Comparison of ENCODE assay signal across 17 mouse cellular contexts in the genomic region with DNA sequence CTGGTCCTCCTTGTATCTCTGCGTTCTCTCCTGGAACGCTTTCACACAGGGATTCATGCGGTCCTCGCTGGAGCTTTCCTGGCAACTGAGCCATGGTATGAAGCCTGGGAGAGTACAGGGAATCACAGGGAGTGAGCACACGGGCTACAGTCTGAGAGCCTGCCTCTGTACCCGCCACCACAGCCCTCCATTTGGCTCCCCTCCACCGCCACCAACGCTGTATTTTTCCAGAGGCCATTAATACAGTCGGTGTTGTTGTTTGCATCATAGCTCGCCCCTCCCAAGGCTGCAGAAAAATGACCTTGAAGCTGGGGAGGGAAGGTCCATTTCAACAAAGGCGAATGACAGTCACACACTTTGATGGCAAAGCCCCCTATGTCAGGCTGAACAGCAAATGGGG. TPM values are rescaled to one million over a fixed set of nuclear protein-coding genes. Genes with fewer than 3 reads are reported as not detected.
DNase-seq lines count a peak whose midpoint lies in the region; ATAC-seq and TF ChIP-seq lines count a peak whose summit lies in the region.
"Had no signal": no experiment of that assay in that cellular context is flagged by ENCODE, and none has a peak within 500 bp of the region (broad histone marks: within the 10 kb centered on the region; RNA-seq: fewer than 3 reads in every experiment).

No protein-coding gene starts in this region.

- H3K9me3 ChIP-seq in midbrain, embryonic 13.5 days = no peaks in the 10 kb centered on the region
- H3K9me3 ChIP-seq in midbrain, postnatal 0 days (ENCODE audit: low read length) = no peaks in the 10 kb centered on the region
- H3K9me3 ChIP-seq in hindbrain, embryonic 15.5 days = no peaks in the 10 kb centered on the region
- H3K9me3 ChIP-seq: kidney, embryonic 15.5 days; limb, embryonic 13.5 days; stomach, embryonic 15.5 days had no signal

- peak; percentile 27 for DNase-seq in adrenal gland, adult 8-10 months
- no peak for DNase-seq in adrenal gland, adult 18-20 months (ENCODE audit: low spot score in 2 of 2)
- no peak for DNase-seq in midbrain, postnatal 0 days (ENCODE audit: low spot score)
- DNase-seq in liver = no peak
- no peak for DNase-seq in heart, postnatal 36 days
- no peak for DNase-seq in B cell, adult 2 months
- DNase-seq: right cerebral cortex, adult 18-20 months had no signal

- H3K36me3 ChIP-seq in midbrain, embryonic 13.5 days = no peaks in the 10 kb centered on the region
- H3K36me3 ChIP-seq in midbrain, postnatal 0 days (ENCODE audit: insufficient read depth, low read length) = no peaks in the 10 kb centered on the region
- no peaks in the 10 kb centered on the region for H3K36me3 ChIP-seq in hindbrain, embryonic 15.5 days
- H3K36me3 ChIP-seq: kidney, embryonic 15.5 days; limb, embryonic 13.5 days; stomach, embryonic 15.5 days had no signal

- 78% methylated on average over 11 of the region's 11 CpGs for WGBS in midbrain, embryonic 13.5 days
- WGBS in midbrain, postnatal 0 days = 70% methylated on average over 11 of the region's 11 CpGs
- 61% methylated on average over 11 of the region's 11 CpGs for WGBS in hindbrain, embryonic 15.5 days

- no peak overlapping the region for H3K4me2 ChIP-seq in midbrain, embryonic 13.5 days (replicated peaks)
- H3K4me2 ChIP-seq in midbrain, postnatal 0 days (ENCODE audit: low read depth, low read length, poor library complexity, severe bottlenecking) = no peak overlapping the region
- H3K4me2 ChIP-seq in hindbrain, embryonic 15.5 days = no peak overlapping the region
- H3K4me2 ChIP-seq: kidney, embryonic 15.5 days; limb, embryonic 13.5 days; stomach, embryonic 15.5 days had no signal

- H3K27me3 ChIP-seq in midbrain, embryonic 13.5 days = no peaks in the 10 kb centered on the region
- H3K27me3 ChIP-seq in midbrain, postnatal 0 days (ENCODE audit: insufficient read depth, low read length) = no peaks in the 10 kb centered on the region
- no peaks in the 10 kb centered on the region for H3K27me3 ChIP-seq in hindbrain, embryonic 15.5 days
- H3K27me3 ChIP-seq: kidney, embryonic 15.5 days; limb, embryonic 13.5 days; stomach, embryonic 15.5 days had no signal

- peaks cover 3% of the 10 kb centered on the region for H3K4me1 ChIP-seq in midbrain, embryonic 13.5 days (replicated peaks)
- no peaks in the 10 kb centered on the region for H3K4me1 ChIP-seq in midbrain, postnatal 0 days (ENCODE audit: insufficient read depth, low read length)
- peaks cover 6% of the 10 kb centered on the region for H3K4me1 ChIP-seq in hindbrain, embryonic 15.5 days (replicated peaks)

- peak overlapping the region; percentile 41 for H3K27ac ChIP-seq in midbrain, embryonic 13.5 days
- no peak overlapping the region for H3K27ac ChIP-seq in midbrain, postnatal 0 days (ENCODE audit: low read depth, low read length)
- peak overlapping the region; percentile 22; the same call in 1 of the 2 replicates for H3K27ac ChIP-seq in hindbrain, embryonic 15.5 days (replicated peaks)
- H3K27ac ChIP-seq: kidney, embryonic 15.5 days; limb, embryonic 13.5 days; stomach, embryonic 15.5 days had no signal

- intact Hi-C loops in heart, postnatal 36 days (cut with DNase I) = no loop called here

- TF ChIP-seq CTCF in midbrain, postnatal 0 days (IDR thresholded peaks at IDR 0.05) = no peak

- no peak overlapping the region for H3K9ac ChIP-seq in midbrain, embryonic 13.5 days (replicated peaks)
- H3K9ac ChIP-seq in midbrain, postnatal 0 days (replicated peaks; ENCODE audit: low read length, poor library complexity, severe bottlenecking) = no peak overlapping the region
- no peak overlapping the region for H3K9ac ChIP-seq in hindbrain, embryonic 15.5 days
- H3K9ac ChIP-seq: kidney, embryonic 15.5 days; limb, embryonic 13.5 days; stomach, embryonic 15.5 days had no signal

- no peak for ATAC-seq in midbrain, embryonic 13.5 days
- ATAC-seq in midbrain, postnatal 0 days (ENCODE audit: low FRiP score) = no peak
- peak; percentile 40; the same call in 1 of the 2 replicates for ATAC-seq in hindbrain, embryonic 15.5 days (ENCODE audit: low FRiP score, low read depth)
- ATAC-seq: inflammation-experienced regulatory T-cells, adult 6 months had no signal

- H3K4me3 ChIP-seq in midbrain, embryonic 13.5 days (replicated peaks) = no peak overlapping the region
- no peak overlapping the region for H3K4me3 ChIP-seq in midbrain, postnatal 0 days (ENCODE audit: low read depth, low read length)
- H3K4me3 ChIP-seq in hindbrain, embryonic 15.5 days = no peak overlapping the region
- H3K4me3 ChIP-seq: kidney, embryonic 15.5 days; limb, embryonic 13.5 days; stomach, embryonic 15.5 days had no signal

RNA-seq across cellular contexts. Expression of a gene that starts 5.1 kb away (rescaled TPM):
- under 1 TPM in 1 of 4 experiments, not detected in 3; 0.28 TPM for total RNA-seq in adrenal gland, adult 8-10 months (2022)
- total RNA-seq in adrenal gland, adult 18-20 months (2021) = not detected
- polyA plus RNA-seq in midbrain, embryonic 13.5 days (2015; fragmentation: Nextera tagmentation; extraction: Ambion mirVana) = not detected in 2 replicates
- not detected in 2 replicates for total RNA-seq in midbrain, postnatal 0 days (2014; rRNA removed)
- polyA plus RNA-seq in midbrain, postnatal 0 days (2015; fragmentation: Nextera tagmentation; extraction: Ambion mirVana) = not detected in 2 replicates
- polyA plus RNA-seq in hindbrain, embryonic 15.5 days (2015; fragmentation: Nextera tagmentation; extraction: Ambion mirVana) = not detected in 2 replicates
- not detected for total RNA-seq in heart, postnatal 36 days (2021)
- total RNA-seq: granulocyte monocyte progenitor cell, adult 5-6 weeks; neutrophil, adult 5-6 weeks had no signal
- polyA plus RNA-seq: heart, embryonic 14.5 days; inflammation-experienced regulatory T-cells, adult 6 months; kidney, embryonic 15.5 days; limb, embryonic 13.5 days; liver, embryonic 16.5 days had no signal

RNA-seq across cellular contexts. Expression of a gene that starts 29.7 kb away (rescaled TPM):
- total RNA-seq in adrenal gland, adult 8-10 months (2022) = not detected
- not detected for total RNA-seq in adrenal gland, adult 18-20 months (2021)
- 0.09 TPM in 1 of 2 replicates, not detected in the other for polyA plus RNA-seq in midbrain, embryonic 13.5 days (2015; fragmentation: Nextera tagmentation; extraction: Ambion mirVana)
- 0.27 TPM in 1 of 2 replicates, not detected in the other for total RNA-seq in midbrain, postnatal 0 days (2014; rRNA removed)
- not detected in 2 replicates for polyA plus RNA-seq in midbrain, postnatal 0 days (2015; fragmentation: Nextera tagmentation; extraction: Ambion mirVana)
- 0.10 TPM in 1 of 2 replicates, not detected in the other for polyA plus RNA-seq in hindbrain, embryonic 15.5 days (2015; fragmentation: Nextera tagmentation; extraction: Ambion mirVana)
- not detected for total RNA-seq in heart, postnatal 36 days (2021)
- total RNA-seq: granulocyte monocyte progenitor cell, adult 5-6 weeks; neutrophil, adult 5-6 weeks had no signal
- polyA plus RNA-seq: heart, embryonic 14.5 days; inflammation-experienced regulatory T-cells, adult 6 months; limb, embryonic 13.5 days had no signal
